Mouse (Mus musculus) right cerebral cortex, postnatal 14 days (tissue): ENCODE results near the gene Gm7029.
"Not testable (repeated sequence)": the region's sequence is repeated elsewhere in the genome, so short reads cannot be mapped to it uniquely, and the experiment has no call there.

Experiments used
- DNase-seq: peaks from one replicate; pipeline ENCODE4 v3.0.0; 2022

The Gm7029 gene

GRCm38 (mm10) chr17:33892429-33892828 is 18.8 kb downstream of the Gm7029 start:
- no peak for DNase-seq

GRCm38 (mm10) chr17:33893011-33893410 is 19.4 kb downstream of the Gm7029 start:
- DNase-seq, result not testable (repeated sequence)

GRCm38 (mm10) chr17:33897114-33897794 is 23.6 kb downstream of the Gm7029 start:
- DNase-seq, result no peak

GRCm38 (mm10) chr17:33898193-33898592 is 24.6 kb downstream of the Gm7029 start:
- DNase-seq, result not testable (repeated sequence)

- DNase-seq, result no peak
Observed at GRCm38 (mm10) chr17:33899642-33900041, 26.0 kb downstream of the Gm7029 start.

GRCm38 (mm10) chr17:33900281-33900988 is 26.8 kb downstream of the Gm7029 start:
- no peak for DNase-seq

- DNase-seq, result no peak
Observed at GRCm38 (mm10) chr17:33900989-33901314, 27.3 kb downstream of the Gm7029 start.

DNA sequence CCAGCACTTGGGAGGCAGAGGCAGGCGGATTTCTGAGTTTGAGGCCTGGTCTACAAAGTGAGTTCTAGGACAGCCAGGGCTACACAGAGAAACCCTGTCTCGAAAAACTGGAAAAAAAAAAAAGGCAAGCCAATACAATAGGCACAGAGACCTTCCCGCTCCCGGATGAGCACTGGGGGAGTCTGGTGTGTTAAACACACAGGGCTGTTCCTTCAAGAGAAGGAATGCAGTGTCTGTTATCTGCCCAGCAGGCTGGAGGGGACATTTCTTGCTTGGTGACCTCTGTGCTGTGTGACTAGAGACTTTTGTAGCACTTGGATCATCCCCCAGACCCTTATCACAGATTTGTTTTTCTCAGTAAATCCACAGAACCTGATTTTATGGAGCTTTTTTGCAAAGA is 28.0 kb downstream of the Gm7029 start:
- DNase-seq, result no peak

DNA sequence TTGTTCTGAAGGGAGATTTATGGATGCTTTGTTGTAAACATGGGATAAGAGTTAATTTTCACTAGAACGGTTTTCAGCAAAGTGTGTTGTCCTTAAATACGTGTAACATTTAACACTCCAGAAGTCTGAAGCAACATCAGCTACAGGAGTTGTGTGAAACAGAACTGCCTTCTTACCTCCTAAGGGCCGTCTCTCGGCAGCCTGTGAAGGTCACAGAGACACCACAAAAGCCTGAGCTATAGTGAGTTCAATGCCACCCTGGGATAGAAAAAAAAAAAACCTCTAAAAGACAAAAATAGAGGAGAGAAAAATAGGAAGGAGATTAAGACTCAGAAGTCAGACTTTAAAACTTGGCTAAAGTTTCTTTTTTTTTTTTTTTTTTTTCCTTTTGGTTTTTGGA is 28.4 kb downstream of the Gm7029 start:
- no peak for DNase-seq

DNA sequence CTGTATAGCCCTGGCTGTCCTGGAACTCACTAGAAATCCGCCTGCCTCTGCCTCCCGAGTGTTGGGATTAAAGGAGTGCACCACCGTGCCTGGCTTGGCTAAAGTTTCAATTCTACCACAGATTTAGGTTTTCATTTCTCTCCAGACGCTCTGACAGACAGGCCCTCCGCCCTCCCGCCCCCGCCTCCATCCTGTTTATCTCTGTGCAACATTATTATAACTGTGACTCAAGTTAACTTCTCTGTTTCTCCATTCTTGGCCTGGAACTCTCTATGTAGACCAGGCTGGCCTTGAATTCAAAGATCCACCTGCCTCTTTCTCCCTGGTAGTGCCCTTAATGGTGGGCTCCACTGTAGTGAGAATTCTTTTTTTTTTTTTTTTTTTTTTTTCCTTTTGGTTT is 28.9 kb downstream of the Gm7029 start:
- no peak for DNase-seq

GRCm38 (mm10) chr17:33903911-33904651 is 30.4 kb downstream of the Gm7029 start:
- not testable (repeated sequence) for DNase-seq

- not testable (repeated sequence) for DNase-seq
Observed at GRCm38 (mm10) chr17:33904835-33905234, 31.2 kb downstream of the Gm7029 start, which contains the start of gene Platr17. Platr17 (plus strand) TSS chr17:33905135.

DNA sequence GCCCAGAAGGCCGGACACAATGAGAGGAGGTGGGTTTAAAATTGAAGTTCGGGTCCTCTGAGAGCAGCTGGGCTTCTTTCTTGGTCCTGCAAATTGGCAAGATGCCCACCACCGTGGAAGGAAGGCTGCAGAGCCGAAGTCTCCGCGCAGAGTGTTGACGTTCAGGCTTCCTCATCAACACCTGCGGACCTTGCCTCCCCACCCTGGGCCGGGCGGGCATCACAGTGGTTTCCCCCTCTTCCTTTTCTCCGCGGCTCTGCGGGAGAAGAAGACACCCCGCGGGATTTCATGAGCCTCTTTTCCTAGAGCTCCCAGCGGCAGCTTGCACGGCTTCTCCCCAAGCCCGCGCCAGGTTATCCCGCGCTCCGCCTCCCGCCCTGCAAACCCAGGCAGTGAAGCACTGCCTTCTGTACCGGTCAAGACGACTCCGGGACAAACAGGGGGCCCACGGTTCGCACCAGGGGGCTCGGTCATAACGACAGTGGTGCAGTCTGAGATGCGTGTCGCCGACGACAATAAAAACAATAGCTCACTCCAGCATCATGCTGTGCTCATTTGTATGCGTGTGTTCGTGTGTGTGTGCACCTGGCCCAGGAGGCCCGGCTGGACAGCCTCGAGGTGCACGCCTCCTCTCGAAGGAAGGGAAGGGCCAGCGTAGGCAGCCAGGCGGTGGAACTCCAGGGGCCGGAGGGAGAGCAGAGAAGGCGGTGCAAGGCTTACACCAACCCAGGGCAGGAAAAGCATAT is 34.9 kb downstream of the Gm7029 start:
- peak; percentile 73 for DNase-seq

DNA sequence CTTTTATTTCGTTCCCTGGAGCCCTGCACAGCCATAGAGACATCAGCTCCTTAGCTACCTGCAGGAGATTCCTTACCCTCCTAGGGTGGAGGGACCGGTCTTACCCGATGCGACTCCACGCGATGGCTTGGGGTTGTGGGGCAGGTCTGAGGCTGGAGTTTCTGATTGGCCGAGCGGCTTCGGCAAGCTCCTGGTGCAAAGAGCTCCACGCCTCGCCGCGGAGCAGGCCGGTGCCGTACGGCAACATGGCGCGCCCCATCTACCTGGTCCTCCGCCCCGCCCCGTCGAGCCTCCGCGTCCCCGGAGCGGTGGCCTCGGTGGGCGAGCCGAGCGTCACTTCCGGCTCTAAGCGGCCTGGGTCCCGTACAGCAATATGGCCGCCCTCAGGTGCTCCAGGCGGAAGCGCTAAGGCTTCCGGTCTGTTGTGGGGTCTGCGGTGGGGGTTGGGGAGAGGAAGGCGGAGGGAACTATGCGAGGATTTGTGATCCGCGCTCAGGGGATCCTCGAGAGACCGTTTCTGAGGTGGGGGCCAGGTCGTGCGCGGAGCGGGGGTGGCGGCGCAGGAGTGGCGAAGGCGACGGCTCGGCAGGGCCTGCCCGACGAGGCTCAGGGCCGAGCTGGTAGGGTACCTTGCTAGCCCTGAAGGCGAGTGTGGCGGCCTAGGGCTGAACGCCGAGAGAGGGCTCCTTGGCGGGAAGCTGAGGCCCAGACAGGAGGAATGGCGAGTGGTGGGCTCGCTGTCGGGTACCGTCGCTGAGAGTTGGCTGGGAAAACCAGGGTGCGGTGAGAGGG is 35.6 kb downstream of the Gm7029 start, which contains the start of gene Daxx:
Gene Daxx (plus strand): TSS at position 338 of the 792 bp plus-strand sequence.
- peak; percentile 98 for DNase-seq

DNA sequence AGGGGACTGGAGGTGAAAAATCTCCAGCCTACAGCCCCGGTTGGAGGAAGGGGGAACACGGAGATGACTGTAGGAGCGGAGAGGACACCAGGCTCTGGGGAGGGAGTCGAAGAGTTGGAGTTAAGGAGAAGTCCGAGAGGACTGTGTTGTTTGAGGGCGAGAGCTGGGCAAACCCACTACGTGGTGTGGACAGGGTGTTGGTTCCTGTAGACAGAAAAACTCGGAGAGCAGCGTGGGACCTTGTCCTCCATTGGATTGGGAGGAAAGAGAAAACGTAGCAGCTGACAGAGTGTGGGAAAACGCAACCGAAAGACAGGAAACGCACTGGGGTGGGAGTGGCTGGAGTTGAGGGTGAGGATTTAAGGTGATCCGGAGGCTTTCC is 36.2 kb downstream of the Gm7029 start:
- no peak for DNase-seq

- DNase-seq, result no peak
Observed at GRCm38 (mm10) chr17:33910346-33911051, 36.9 kb downstream of the Gm7029 start.

GRCm38 (mm10) chr17:33911052-33911812 is 37.6 kb downstream of the Gm7029 start:
- DNase-seq, result no peak

DNA sequence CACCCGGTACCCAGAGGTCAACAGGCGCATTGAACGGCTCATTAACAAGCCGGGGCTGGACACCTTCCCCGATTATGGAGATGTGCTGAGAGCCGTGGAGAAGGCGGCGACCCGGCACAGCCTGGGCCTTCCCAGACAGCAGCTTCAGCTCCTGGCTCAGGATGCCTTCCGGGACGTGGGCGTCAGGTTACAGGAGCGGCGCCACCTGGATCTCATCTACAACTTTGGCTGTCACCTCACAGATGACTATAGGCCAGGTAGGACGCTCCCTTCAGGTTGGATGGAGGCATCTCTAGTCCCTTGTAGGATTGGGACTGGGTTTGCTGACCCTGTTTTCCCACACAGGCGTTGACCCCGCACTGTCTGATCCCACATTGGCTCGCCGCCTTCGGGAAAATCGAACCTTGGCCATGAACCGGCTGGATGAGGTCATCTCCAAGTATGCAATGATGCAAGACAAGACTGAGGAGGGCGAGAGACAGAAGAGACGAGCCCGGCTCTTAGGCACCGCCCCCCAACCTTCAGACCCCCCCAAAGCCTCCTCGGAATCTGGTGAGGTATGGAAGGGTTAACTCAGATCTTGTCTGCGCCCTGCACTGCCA is 38.3 kb downstream of the Gm7029 start:
- no peak for DNase-seq

DNA sequence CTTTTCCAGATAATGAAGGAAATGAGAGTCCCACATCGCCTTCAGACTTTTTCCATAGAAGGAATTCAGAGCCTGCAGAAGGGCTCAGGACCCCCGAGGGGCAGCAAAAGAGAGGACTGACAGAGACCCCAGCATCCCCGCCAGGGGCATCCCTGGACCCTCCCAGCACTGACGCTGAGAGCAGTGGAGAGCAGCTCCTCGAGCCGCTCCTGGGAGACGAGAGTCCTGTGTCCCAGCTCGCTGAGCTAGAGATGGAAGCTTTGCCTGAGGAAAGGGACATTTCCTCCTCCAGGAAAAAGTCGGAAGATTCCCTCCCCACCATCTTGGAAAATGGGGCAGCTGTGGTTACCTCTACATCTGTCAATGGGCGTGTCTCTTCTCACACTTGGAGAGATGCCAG is 39.6 kb downstream of the Gm7029 start:
- no peak for DNase-seq

- DNase-seq, result no peak
Observed at GRCm38 (mm10) chr17:33913905-33914304, 40.3 kb downstream of the Gm7029 start.
